Mouse (Mus musculus): ENCODE data around the gene Ube2g1. TPM values are rescaled to one million over a fixed set of nuclear protein-coding genes. Genes with fewer than 3 reads are reported as not detected.

Ube2g1 gene
- polyA plus RNA-seq, 1 experiment from 2014 or later = 113 TPM

GRCm38 (mm10) chr11:72576466-72577351, 30.4 kb upstream of the Ube2g1 start:
- Histone ChIP-seq H3K4me2 (replicated peaks) (peak overlapping the region; percentile 60), H3K4me3 (peak overlapping the region; percentile 31), H3K9ac (replicated peaks) (peak overlapping the region; percentile 46; the same call in 1 of the 2 replicates), H3K27me3 (no peaks in the 10 kb centered on the region; the same call in 1 of the 2 replicates), H3K36me3 (no peaks in the 10 kb centered on the region), H3K4me1 (peaks cover 13% of the 10 kb centered on the region), H3K9me3 (no peaks in the 10 kb centered on the region), H3K27ac (replicated peaks) (peak overlapping the region; percentile 60)
- WGBS = 3% methylated on average over 24 of the region's 24 CpGs
- peak; percentile 70 for ATAC-seq (ENCODE audit: low FRiP score, low read depth)

GRCm38 (mm10) chr11:72578471-72578870, 28.6 kb upstream of the Ube2g1 start:
- no peak for ATAC-seq (ENCODE audit: low FRiP score, low read depth)
- H3K4me3 ChIP-seq = no peak overlapping the region
- no peaks in the 10 kb centered on the region for H3K9me3 ChIP-seq
- H3K27ac ChIP-seq (replicated peaks) = no peak overlapping the region
- no peaks in the 10 kb centered on the region for H3K36me3 ChIP-seq
- WGBS = 77% methylated on average over 4 of the region's 4 CpGs
- peaks cover 13% of the 10 kb centered on the region for H3K4me1 ChIP-seq
- no peaks in the 10 kb centered on the region; the same call in 1 of the 2 replicates for H3K27me3 ChIP-seq
- no peak overlapping the region for H3K4me2 ChIP-seq (replicated peaks)
- H3K9ac ChIP-seq (replicated peaks) = no peak overlapping the region

DNA sequence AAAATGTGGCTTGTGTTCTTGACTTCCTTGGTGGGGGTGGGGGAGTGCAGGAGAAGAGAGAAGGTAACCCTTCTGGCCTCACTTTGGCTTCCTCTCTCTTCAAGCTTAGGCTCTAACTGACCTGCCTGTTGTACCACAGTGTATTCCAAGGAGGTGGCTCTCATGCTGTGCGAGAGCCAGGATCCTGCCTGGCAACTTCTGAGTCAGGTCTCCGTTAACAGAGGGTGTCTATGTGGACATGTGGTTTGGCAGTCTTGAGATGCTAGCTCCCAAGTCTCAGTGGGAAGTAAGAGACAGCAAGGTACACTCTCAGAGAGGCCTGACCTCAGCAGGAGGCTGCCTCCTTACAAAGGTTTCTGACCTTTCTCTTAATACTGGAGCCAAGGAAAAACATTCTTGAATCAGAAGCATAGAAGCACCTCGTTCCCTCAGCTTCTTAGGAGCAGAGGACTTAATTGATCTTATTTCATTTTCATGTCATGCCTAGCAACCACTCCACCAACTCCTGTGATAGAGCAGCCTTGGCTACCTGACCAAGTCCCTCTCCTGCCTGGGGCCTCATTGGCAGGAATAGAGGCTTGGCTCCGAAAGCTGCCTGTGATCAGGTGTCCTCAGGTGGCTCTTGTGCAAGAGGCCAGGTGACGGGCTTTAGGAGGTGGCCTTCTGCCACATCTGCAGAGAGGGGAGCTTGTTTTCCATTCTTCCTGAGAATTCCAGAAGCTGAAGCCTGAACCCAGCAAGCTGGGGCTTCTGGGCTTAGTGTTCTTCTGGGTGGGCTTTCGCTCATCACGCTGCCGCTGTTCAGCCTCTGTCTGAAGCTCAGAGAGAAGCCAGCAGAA, 25.3 kb upstream of the Ube2g1 start:
- H3K27me3 ChIP-seq = no peaks in the 10 kb centered on the region; the same call in 1 of the 2 replicates
- no peak overlapping the region for H3K4me3 ChIP-seq
- no peaks in the 10 kb centered on the region for H3K9me3 ChIP-seq
- H3K36me3 ChIP-seq = no peaks in the 10 kb centered on the region
- H3K9ac ChIP-seq (replicated peaks) = no peak overlapping the region
- H3K4me1 ChIP-seq = peaks cover 3% of the 10 kb centered on the region
- 74% methylated on average over 8 of the region's 8 CpGs for WGBS
- ATAC-seq (ENCODE audit: low FRiP score, low read depth) = no peak
- no peak overlapping the region for H3K27ac ChIP-seq (replicated peaks)
- H3K4me2 ChIP-seq (replicated peaks) = no peak overlapping the region

- Histone ChIP-seq H3K4me3 (no peak overlapping the region), H3K9ac (replicated peaks) (no peak overlapping the region), H3K4me1 (no peaks in the 10 kb centered on the region), H3K9me3 (no peaks in the 10 kb centered on the region), H3K4me2 (replicated peaks) (no peak overlapping the region), H3K27ac (replicated peaks) (no peak overlapping the region), H3K27me3 (no peaks in the 10 kb centered on the region; the same call in 1 of the 2 replicates), H3K36me3 (no peaks in the 10 kb centered on the region)
- ATAC-seq (ENCODE audit: low FRiP score, low read depth) = no peak
- 80% methylated on average over 3 of the region's 3 CpGs for WGBS
These were observed 24.7 kb upstream of the Ube2g1 start for GRCm38 (mm10) chr11:72582448-72582705.

DNA sequence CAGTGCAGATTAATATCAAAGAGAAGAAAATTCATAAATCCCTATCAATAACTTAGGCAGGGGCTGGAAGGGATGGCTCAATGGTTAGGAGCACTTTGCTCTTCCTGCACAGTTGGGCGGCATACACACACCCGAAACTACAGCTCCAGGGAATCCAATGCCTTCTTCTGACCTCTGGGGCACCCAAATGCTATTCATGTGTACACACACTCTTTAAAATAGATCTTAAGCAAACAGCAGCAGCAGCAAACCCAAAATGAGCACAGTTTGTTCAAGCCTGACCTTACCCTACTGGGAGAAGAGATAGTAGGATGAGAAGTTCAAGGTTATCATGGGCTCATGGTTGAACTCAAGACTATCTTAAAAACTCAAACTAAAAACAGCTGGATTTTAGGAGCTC, 24.0 kb upstream of the Ube2g1 start:
- H3K27me3 ChIP-seq = no peaks in the 10 kb centered on the region
- H3K9ac ChIP-seq (replicated peaks) = no peak overlapping the region
- no peak overlapping the region for H3K4me3 ChIP-seq
- H3K36me3 ChIP-seq = no peaks in the 10 kb centered on the region
- H3K27ac ChIP-seq (replicated peaks) = no peak overlapping the region
- WGBS = 88% methylated on average over 2 of the region's 2 CpGs
- H3K4me1 ChIP-seq = no peaks in the 10 kb centered on the region
- H3K4me2 ChIP-seq (replicated peaks) = no peak overlapping the region
- no peaks in the 10 kb centered on the region for H3K9me3 ChIP-seq
- no peak for ATAC-seq (ENCODE audit: low FRiP score, low read depth)

DNA sequence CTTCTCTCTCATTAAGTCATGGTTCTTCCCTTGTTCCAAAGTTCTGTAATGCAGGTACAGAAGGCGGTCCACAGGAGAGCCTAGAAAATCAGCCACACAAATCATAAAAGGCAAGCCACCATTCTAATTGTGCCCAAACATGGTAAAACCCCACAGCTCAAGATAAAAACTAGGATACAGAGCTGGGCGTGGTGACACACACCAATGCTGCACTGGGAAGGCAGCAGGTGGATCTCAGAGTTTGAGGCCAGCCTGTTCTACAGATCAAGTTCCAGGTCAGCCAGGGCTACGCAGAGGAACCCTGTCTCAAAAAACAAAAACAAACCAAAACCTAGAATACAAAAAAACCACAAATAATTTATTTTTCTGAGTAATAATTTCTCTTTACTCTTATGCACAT, 20.5 kb upstream of the Ube2g1 start:
- WGBS = 89% methylated on average over 3 of the region's 3 CpGs
- H3K9me3 ChIP-seq = no peaks in the 10 kb centered on the region
- ATAC-seq (ENCODE audit: low FRiP score, low read depth) = no peak
- H3K27ac ChIP-seq (replicated peaks) = no peak overlapping the region
- H3K9ac ChIP-seq (replicated peaks) = no peak overlapping the region
- no peaks in the 10 kb centered on the region for H3K4me1 ChIP-seq
- H3K4me2 ChIP-seq (replicated peaks) = no peak overlapping the region
- no peaks in the 10 kb centered on the region for H3K27me3 ChIP-seq
- no peak overlapping the region for H3K4me3 ChIP-seq
- H3K36me3 ChIP-seq = no peaks in the 10 kb centered on the region

DNA sequence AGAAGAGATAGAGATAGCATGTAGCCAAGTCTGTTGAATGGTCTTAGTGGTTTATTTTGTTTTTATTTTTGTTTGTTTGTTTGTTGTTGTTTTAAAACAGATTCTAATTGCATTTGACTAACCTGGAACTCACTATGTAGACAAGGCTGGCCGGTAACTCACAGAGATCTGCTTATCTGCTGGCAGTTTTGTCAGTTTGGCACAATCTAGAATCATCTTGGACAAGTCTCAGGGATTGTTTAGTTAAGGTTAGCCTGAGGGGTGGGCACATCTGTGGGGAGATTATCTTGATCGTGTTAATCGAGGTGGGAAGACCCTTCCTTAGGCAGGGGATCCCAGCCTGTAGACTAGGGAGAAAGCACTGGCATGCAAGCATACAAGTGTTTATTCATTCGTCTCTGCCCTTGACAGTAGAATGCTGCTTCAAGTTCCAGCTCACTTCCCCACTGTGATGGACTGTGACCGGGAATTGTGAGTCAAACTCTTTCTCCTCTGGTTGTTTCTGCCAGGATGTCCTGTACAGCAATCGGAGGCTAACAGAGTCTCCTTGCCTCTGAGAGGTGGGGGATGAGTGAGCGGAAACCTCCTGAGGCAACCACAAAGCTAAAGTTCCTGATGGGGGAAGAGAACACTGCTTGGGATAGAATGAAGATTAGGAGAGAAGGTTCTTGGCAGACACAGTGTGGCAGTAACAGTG, 19.4 kb upstream of the Ube2g1 start:
- H3K4me1 ChIP-seq = no peaks in the 10 kb centered on the region
- no peaks in the 10 kb centered on the region for H3K27me3 ChIP-seq
- H3K4me3 ChIP-seq = no peak overlapping the region
- H3K4me2 ChIP-seq (replicated peaks) = no peak overlapping the region
- H3K9me3 ChIP-seq = no peaks in the 10 kb centered on the region
- 75% methylated on average over 7 of the region's 7 CpGs for WGBS
- no peak overlapping the region for H3K9ac ChIP-seq (replicated peaks)
- ATAC-seq (ENCODE audit: low FRiP score, low read depth) = no peak
- no peak overlapping the region for H3K27ac ChIP-seq (replicated peaks)
- H3K36me3 ChIP-seq = no peaks in the 10 kb centered on the region

- Histone ChIP-seq H3K9me3 (no peaks in the 10 kb centered on the region), H3K4me3 (no peak overlapping the region), H3K4me1 (no peaks in the 10 kb centered on the region), H3K36me3 (no peaks in the 10 kb centered on the region), H3K4me2 (replicated peaks) (no peak overlapping the region), H3K27me3 (no peaks in the 10 kb centered on the region), H3K9ac (replicated peaks) (no peak overlapping the region), H3K27ac (replicated peaks) (no peak overlapping the region)
- ATAC-seq (ENCODE audit: low FRiP score, low read depth) = no peak
- 61% methylated on average over 2 of the region's 2 CpGs for WGBS
These were observed 11.9 kb upstream of the Ube2g1 start for GRCm38 (mm10) chr11:72595010-72595737.

DNA sequence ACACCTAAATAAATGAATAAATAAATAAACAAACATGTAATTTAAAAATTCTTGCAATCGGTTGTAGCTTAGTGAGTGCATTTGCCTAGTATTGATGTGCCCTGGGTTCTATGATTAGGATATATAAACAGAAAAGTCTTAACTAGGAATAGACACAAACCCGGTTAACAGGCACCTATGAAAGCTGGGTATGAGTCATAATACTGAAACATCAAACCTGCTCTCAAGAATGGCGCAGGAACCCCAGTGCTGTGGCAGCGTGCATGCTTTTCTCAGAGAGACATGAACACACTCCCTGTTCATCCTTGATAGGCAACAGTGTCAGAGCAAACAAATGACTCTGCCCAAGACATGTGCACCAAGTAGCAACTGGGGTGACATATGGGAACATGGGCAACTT, 9.3 kb upstream of the Ube2g1 start:
- 93% methylated on average over 4 of the region's 4 CpGs for WGBS
- Histone ChIP-seq H3K9ac (replicated peaks) (no peak overlapping the region), H3K4me3 (no peak overlapping the region), H3K27me3 (no peaks in the 10 kb centered on the region), H3K9me3 (no peaks in the 10 kb centered on the region), H3K27ac (replicated peaks) (no peak overlapping the region), H3K4me2 (replicated peaks) (no peak overlapping the region), H3K36me3 (no peaks in the 10 kb centered on the region), H3K4me1 (no peaks in the 10 kb centered on the region)
- no peak for ATAC-seq (ENCODE audit: low FRiP score, low read depth)

- H3K27me3 ChIP-seq = no peaks in the 10 kb centered on the region
- WGBS = under 1% methylated on average over 72 of the region's 79 CpGs
- peak overlapping the region; percentile 88 for H3K4me3 ChIP-seq
- H3K4me1 ChIP-seq = peaks cover 10% of the 10 kb centered on the region
- no peaks in the 10 kb centered on the region for H3K36me3 ChIP-seq
- peak overlapping the region; percentile 59 for H3K4me2 ChIP-seq (replicated peaks)
- no peaks in the 10 kb centered on the region for H3K9me3 ChIP-seq
- peak overlapping the region; percentile 96 for H3K27ac ChIP-seq (replicated peaks)
- ATAC-seq (ENCODE audit: low FRiP score, low read depth) = peak; percentile 56
- peak overlapping the region; percentile 96 for H3K9ac ChIP-seq (replicated peaks)
These were observed 487 bp downstream of the Ube2g1 start for GRCm38 (mm10) chr11:72607469-72608070.

GRCm38 (mm10) chr11:72608071-72608679, 1.1 kb downstream of the Ube2g1 start:
- peak overlapping the region; percentile 96 for H3K27ac ChIP-seq (replicated peaks)
- no peaks in the 10 kb centered on the region for H3K36me3 ChIP-seq
- peak overlapping the region; percentile 96 for H3K9ac ChIP-seq (replicated peaks)
- peak; percentile 88 for ATAC-seq (ENCODE audit: low FRiP score, low read depth)
- peak overlapping the region; percentile 88 for H3K4me3 ChIP-seq
- H3K27me3 ChIP-seq = no peaks in the 10 kb centered on the region
- H3K4me2 ChIP-seq (replicated peaks) = peak overlapping the region; percentile 59
- H3K9me3 ChIP-seq = no peaks in the 10 kb centered on the region
- under 1% methylated on average over 43 of the region's 55 CpGs for WGBS
- peaks cover 10% of the 10 kb centered on the region for H3K4me1 ChIP-seq
